Mouse (Mus musculus) inflammation-experienced regulatory T-cells, adult 6 months (primary cell): Measurements from ENCODE around the gene Rbp7. TPM values are rescaled to one million over a fixed set of nuclear protein-coding genes. Genes with fewer than 3 reads are reported as not detected.
"Not testable (repeated sequence)": the region's sequence is repeated elsewhere in the genome, so short reads cannot be mapped to it uniquely, and the experiment has no call there.

ENCODE experiments used
- ATAC-seq: one replicate; pipeline ENCODE4 v1.8.0; 2017
- polyA plus RNA-seq, 3 experiments: library from polyadenylated mRNA; unstranded; fragments of 100-300 nt; shearing (Covaris generic); gene quantifications; one replicate each; pipeline ENCODE4 v1.2.1; 2017

Rbp7 gene
- polyA plus RNA-seq, 3 experiments from 2014 or later, result not detected

DNA sequence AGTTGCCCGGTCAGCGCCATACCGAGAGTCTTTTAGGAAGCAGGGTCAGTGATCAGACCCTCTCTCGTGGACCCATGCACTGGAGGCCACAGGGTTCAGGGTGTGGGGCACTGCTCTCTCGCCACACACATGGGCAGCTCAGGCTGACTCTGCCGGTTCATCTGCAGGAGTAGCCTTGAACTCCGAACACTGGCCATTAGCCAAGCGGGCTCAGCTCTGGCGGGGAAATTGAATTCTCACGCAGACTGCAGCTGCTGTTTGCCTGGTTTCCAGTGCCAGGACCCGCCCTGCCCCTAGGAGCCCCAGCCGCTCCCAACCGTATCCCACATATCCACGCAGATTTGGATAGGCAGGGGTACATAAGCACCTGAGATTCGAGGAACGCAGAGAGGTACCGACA is 515 bp downstream of the Rbp7 start:
- ATAC-seq, result no peak

DNA sequence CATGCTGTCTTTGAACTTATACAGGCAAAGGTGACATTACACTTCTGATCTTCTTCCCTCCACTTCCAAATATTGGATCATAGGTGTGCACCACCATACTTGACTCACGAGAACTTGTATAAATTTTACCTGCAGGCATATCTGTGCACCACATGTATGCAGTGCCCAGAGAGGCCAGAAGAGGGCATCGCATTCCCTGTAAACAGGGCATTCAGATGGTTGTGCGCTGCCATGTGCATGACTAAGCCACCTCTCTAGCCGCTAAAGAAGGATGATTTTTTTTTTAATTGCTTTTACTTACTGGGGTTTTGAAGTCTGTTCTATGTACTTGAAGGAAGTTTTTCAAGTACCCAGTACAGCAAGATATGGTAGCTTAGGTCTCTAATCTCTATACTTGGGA is 1.1 kb downstream of the Rbp7 start:
- no peak for ATAC-seq

DNA sequence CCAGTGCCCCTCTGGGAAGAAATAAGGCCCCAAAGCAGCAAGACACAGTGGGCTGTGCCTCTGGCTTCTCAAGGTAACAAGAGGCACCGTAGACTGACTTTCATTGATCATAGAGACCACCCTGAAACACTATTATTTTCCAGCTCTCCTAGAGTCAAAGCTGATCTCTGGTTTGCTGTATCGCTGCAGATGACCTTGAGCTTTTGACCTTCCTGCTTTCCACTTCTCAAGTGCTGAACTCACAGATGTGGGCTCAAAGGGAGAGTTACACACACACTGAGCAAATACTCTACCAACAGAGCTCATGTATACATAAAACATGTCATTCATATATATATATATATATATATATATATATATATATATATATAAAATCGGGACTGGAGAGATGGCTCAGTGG is 4.1 kb downstream of the Rbp7 start:
- no peak for ATAC-seq

DNA sequence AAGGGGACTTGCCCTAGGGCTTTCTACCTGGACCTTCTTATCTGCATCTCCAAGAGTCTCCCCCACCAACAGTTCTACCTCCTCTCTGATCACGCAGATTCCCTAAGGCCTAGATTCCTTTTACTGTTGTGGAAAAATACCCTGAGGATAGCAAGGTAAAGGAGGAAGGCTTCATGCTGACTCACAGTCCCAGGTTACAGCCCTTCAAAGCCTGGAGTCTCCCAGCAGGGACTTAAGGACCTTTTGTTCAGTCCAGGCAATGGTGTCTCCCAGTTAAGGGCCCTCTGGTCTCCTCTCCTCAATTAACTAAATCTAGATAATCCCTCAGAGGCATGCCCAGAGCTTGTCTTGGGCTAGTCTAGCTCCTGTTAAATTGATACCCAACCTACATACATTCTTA is 8.5 kb downstream of the Rbp7 start:
- no peak for ATAC-seq

DNA sequence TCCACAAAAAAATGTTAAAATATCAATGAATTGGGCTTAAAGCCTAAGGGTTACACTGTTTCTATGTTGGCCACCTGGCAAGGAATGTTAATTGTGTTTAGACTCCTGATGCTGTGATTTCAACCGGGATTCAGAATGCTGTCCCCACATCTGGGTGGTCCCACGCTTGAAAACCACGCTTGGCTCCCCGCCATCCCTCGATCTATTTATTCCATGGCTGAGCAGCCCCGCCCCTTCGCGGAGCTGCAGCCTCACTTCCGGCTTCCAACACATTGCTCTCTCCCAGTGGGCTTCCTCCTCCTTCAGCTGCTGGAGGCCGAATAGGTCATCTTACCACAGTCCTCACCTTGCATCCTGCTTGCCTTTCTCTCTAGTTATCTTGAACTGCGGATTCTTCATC is 8.9 kb downstream of the Rbp7 start:
- ATAC-seq, result no peak

DNA sequence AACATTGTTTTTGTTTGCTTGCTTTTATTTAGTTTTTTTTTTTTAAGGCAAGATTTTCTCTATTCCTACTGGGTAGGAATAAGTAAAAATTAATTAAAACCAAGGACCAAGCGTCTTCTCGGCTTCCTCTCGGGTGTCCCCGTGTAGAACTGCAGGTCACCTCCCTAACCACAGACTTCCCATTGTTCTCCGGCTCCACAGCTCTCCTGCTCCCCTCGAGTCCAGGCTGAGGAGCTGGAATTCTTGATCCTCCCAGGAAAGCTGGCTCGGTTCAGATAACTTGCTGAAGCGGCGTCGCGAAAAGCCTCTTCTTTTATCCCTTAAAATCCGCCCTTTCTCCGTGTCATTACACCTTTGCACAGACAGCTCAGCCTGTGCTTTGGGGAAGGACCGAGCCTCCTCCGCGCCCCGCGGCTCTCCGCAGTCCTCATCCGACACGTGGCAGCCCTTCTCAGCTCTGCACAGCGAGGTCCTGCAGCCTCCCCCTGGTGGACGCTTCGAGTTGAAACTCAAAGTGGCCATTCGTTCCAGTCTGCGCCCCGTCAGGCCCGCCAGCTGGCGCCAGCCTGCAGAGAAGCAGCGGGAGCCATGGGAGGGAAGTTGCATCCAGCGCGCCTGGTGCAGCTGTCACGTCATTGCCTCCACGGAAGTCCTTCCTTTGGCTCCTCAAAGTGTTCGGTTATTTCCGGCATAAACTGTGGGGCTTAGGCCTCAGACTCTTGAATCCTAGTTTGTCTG is 9.6 kb downstream of the Rbp7 start:
- ATAC-seq, result peak; percentile 93

DNA sequence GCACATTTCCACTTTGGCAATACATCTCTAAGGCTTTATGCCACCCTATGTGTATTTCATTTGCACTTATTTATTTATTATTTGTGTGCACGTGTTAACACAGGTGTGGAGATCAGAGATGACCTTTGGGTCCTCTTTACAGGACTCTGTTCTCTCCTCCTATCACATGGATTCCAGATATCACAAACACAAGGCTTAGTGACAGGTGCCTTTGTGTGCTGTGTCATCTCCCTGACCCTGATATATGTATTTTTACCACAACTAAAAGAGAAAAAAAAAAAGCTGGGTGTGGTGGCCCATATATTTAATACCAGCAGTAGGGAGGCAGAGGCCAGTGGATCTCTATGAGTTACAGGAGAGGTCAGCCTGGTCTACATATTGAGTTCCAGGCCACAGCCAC is 10.3 kb downstream of the Rbp7 start:
- ATAC-seq, result no peak

DNA sequence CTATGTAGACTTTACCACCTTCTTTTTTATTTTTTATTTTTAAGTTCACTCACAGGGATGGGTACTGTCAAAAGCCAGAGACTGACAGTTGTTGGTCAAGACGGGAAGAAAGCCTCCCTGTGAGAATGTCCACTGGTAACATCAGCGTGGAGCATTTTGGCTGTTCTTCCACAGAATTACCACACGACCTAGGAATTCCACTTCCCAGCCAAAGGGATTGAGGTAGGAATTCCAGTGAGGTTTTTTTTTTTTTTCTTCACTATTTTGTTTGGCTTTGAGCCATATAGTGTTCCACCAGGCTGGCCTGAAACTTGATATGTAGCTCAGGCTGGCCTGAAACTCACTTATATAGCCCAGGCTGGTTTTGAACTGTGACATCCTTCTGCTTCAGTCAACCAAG is 12.3 kb downstream of the Rbp7 start:
- no peak for ATAC-seq

DNA sequence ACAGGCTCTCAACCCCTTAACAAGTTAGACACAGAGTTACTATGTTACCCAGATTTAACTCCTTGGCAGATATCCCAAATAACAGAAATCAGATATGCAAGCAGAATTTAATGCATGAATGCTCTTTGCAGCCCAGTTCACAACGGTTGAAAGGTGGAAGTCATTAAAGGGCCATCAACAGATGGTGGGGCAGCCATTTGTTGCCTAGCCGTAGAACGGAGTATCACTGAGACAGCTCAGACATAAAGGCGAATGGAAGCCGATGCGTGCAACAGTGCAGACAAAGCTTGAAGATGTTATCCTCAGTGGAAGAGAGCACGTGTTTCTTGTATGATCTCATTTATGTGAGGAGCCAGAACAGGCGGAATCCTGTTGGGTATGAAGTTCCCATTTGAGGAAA is 14.2 kb downstream of the Rbp7 start:
- ATAC-seq, result no peak

DNA sequence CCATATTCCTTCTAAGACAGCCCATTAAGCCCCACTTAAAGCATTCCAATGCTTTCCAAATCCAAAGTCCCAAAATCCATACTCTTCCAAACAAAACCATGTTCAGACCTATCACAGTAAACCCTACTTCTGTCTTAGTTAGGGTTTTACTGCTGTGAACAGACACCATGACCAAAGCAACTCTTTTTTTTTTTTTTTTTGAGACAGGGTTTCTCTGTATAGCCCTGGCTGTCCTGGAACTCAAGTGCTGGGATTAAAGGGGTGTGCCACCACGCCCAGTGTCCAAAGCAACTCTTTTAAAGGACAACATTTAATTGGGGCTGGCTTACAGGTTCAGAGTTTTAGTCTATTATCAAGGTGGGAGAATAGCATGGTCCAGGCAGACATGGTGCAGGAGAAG is 22.9 kb downstream of the Rbp7 start:
- not testable (repeated sequence) for ATAC-seq

DNA sequence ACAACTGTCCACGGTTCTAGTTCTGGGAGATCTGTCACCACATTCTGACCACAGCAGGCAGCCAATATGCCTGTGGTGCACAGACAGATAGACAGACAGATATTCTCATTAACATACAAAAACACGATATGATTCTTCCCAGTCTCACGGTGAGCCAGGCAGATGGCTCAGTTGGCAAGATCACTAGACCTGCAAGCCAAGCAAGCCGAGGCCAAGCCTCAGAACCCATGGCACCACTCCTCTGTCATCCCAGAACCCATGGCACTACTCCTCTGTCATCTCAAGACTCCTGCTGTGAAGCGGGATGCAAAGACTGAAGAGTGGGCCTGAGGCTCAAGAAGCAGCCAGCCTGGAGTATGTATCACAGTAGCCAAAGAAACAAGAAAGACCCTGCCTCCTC is 25.2 kb downstream of the Rbp7 start:
- no peak for ATAC-seq

DNA sequence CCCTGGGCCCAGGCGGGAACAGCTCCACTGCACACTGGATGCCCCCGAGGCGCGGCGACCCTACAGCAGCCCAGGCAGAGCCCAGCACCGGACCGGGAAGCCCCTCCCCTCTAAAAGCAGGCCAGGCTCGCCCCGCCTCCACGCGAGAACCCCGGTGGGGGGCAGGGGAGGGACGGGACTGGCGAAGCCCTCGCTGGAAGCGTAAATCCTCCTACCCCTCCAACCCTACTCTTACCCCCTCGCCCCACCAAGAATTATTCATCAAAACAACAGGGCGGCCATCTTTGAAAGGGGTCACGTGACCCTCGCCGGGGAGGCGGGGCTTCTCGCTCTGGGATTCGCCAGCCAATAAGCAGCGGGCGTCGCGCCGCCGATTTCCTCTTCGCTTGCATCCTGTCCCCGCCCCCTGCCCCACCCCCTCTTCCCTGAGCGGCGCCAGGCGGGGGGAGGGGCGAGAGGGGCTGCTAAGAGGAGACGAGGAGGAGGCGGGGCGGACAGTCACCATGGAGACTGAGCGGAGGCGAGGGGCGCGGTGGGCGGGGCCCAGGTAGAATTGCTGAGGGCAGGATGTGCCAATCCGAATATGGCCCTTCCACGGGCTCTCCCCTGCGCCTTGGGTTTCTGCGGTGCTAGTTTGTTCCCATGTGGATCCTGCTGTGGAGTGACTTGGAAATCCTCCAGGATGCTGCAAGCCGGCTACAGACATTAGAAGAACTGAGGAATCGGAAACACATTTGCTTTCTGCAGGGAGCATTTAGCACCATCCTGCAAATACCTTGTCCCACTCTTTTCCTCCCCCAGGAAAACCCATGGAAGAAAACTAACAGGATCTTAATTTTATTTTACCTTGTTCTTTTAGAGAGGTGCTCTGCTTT is 28.2 kb downstream of the Rbp7 start, which contains the start of gene Ube4b:
Gene Ube4b, minus strand, starts transcription at position 425 of the 875 bp plus-strand sequence.
- peak; percentile 85 for ATAC-seq

DNA sequence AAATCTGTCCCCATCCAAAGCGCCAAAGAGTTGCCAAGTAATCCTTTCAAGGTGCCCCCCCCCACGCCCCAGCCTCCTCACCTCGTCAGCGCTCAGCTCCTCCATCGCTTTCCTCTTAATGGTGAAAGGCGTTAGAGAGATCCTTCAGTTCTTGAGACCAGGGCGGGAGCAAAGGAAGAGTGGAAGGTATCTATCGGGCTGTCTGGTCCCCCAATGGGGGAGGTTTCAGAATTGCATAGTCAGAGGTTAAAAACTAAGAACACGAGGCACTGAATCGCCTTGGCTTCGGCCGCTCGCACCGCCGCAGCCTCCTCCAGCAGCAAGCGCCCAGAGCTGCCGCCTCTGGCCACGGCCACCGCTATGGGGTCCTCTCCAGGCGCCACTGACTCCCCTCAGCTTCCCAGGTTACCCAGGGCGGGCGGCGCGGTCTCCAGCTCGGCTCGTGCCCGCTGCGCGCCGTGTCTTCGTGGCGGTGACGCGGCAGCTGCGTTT is 28.9 kb downstream of the Rbp7 start:
- ATAC-seq, result peak; percentile 16

DNA sequence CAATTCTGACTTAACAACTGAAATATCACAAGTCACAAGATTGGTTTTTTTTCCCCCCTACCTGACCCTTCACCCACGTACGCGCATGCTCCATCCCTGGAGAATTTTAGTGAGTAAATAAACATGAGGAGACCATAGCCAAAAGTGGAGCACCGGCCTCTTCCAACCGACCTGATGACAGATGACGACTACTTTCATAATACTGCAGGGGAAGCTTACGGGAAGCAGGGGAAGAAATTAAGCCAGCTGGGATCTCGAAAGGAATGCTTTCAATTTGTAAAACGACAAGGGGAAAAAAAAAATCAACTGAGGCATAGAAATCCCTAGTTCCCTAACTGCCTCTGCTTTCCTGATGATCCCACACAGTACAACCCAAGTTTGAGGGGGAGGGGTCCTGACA is 30.0 kb downstream of the Rbp7 start:
- ATAC-seq, result no peak

DNA sequence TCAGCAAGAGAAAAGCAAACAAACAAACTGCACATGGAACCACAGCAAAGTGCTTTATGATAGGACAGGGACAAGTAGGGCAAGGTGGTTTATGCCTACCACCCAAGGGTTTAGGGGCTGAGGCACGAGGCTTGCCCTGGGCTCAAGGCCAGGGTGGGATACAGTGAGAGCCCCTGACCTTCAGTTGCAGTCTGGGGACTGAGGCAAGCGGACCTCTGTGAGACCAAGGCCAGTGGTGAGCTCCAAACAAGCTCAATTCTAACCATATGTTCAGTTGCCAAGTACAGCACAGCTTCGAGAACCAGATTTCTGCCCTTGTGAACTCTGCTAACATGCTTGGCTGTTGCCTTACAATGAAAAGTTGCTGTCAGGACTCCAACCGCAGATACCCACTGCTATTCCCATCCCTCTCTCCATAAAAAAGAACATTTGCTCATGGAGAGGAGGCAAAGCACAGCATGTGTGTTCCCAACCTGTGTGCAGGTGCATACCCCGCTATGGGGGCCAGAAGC is 36.9 kb downstream of the Rbp7 start:
- no peak for ATAC-seq

DNA sequence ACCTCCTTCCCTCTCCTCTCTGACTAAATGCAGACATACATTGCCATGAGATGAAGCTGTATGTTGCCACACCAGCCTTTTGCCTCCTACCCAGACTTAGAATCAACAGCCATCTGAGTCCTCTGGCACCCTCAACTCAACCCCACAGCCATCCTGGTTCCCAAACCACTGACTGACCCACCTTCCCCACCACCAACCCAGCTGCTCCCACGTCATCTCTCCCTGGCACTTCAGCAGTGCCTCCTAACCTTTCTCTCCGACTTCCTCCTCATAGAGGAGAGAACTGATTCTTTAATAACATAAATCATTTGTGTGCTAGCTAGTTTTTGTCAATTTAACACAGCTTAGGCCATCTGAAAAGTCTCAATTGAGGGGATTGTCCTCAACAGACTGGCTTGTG is 37.8 kb downstream of the Rbp7 start:
- no peak for ATAC-seq

DNA sequence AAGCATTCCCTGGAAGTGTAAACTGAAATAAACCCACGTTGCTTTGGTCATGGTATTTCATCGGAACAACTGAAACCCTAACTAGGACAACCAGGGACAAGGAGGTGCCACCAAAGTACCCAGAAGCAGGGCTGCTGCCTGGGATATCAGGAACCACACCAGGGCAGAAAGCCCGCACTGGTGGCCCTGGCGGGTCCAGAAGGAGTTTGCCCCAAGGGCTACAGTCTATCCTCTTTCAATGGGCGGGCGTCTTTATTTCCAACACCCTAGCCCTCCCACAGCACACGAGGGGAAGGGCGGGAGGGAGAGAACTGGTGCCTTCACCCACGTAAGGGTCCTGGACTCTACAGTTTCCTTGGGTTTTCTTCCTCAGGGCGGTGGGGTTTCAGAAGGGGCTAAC is 38.4 kb downstream of the Rbp7 start:
- ATAC-seq, result no peak

DNA sequence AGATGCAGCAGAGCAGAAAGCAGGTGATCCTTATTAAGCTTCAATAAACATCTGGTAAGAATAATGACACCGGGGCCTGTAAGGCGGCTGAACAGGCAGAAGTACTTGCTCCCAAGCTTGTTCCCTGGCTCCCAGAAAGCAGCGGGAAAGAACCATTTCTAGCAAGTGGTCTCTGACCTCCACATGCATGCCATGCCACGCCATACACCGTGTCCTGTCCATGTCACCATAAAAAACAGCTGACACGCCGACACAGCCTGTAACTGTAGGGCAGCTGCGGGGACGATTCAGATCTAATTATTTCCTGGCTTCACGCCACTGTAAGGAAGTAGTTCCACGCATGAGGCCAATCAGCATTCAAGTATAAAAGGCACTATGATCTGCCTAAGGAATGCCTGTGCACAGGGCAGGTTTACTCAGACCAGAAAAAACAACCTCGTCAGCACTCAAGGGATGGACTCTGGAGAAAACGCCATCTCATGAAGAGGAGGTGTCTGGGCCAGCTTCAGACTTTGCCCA is 39.1 kb downstream of the Rbp7 start:
- ATAC-seq, result no peak

DNA sequence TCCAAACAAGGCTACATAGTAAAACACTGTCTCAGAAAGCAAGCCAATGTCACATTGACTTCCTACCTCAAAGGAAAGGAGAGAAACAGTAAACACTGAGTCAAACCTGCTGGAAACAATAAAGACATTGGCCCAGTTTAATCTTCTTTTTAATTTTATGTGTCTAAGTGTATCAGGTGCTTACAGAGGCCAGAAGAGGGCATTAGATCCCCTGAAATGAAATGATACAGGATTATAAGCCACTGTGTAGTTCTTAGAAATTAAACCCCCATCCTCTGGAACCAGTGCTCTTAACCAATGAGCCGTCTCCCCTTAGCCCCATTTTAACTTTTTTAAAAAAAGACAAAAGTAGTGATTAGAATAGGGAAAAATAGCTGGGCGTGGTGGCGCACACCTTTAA is 40.5 kb downstream of the Rbp7 start:
- no peak for ATAC-seq

DNA sequence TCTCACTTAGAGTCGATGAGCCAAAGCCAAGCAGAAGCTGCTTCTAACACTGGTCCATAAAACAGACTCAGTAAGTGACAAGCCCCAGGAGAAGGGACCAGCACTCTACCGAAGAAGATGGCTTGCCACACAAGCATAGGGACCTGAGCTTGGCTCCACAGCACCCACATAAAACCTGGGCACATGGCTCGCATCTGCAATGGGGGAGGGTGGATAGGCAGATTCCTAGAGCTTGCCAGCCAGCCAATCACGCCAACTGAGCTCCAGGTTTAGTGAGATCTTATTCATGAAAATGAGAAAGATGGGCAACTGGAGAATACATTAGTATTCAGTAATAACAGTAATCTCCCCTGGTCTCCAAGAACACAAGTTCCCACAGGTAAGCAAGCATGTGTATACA is 45.0 kb downstream of the Rbp7 start:
- no peak for ATAC-seq

DNA sequence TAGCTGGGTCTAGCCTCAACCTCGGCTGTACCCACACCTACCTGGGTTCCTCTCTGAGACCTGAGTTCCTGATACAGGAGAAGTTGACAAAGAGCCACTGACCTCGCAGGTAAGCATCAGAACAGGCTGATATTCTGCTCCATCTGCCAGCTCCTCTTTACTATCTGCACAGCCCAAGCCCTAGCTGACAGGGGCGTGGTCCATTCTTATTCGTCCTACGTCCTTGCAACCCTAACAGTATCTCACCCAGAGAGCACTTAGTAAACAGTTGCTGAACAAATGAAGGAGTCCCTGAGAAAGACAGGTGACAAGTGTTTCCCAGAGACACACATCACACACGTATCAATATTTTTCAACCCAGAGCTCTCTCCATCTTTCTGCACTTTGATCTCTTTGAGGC is 46.4 kb downstream of the Rbp7 start:
- no peak for ATAC-seq

DNA sequence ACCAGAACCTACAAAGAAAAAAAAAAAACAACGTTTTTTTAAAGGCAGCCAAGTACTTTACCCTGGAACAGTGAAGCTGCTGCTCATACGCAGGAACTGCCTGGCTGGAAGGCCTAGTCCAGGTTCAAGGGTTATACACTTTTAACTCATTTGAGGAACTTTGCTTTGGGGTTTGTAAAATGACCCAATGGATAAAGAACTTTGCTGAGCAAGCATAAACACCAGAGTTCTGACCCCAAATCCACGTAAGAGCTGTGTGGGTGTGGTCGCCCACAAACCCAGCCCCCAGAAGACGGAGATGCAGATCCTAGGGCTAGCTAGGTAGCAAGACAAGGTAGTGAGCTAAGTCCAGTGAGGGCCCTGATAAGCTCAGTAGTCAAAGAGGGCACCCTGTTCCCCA is 47.3 kb downstream of the Rbp7 start:
- ATAC-seq, result no peak

DNA sequence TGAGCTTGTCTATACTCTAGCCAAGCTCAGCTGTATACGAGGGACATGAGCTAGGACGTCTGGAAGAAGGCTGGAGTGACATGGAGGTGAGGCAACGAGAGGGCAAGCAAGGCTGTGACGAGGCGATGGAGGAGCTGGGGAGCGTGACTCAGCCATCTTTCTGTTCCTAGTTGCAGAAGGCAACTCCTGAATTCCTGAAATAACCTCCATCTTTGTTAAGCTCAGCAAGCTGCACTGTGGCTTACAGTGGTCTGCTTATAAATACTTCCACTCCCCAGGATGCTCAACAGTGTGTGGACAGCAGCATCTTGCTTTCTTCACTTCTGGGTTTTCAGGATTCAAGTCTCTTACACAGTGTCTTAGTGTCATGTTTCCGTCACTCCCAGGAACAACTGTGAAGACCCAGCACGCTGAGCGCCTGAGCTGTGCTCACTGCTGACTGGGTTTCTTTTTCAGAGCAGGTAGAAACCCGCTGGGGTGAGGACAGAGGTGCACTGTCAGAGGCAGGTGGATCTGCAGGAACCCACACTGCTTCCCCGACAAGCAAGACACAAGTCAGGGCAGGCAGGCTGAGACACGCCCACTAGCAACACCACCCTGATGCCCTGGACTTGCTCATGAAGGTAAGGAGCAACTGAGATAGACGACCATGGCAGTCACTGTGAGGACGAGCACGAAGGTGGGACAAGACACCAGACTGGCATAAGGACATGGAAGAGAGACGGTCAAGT is 48.9 kb downstream of the Rbp7 start:
- no peak for ATAC-seq
